Mouse (Mus musculus): ENCODE measurements around the gene Apon. TPM values are rescaled to one million over a fixed set of nuclear protein-coding genes. Genes with fewer than 3 reads are reported as not detected.

Gene Apon
- total and polyA plus RNA-seq, 2 experiments, result 227 to 456 TPM

GRCm38 (mm10) chr10:128230582-128230981 is 23.3 kb upstream of the Apon start:
- no peak overlapping the region for H3K4me3 ChIP-seq (ENCODE audit: insufficient read depth, low read depth, low read length)
- no peaks in the 10 kb centered on the region for H3K36me3 ChIP-seq (ENCODE audit: control insufficient read depth, insufficient read depth, low read length)
- no peak overlapping the region for H3K27ac ChIP-seq (replicated peaks; ENCODE audit: insufficient read depth, low read depth, low read length)
- 87% methylated on average over 12 of the region's 12 CpGs for WGBS
- no peak for DNase-seq (ENCODE audit: extremely low read depth, low read depth, low spot score)
- no peaks in the 10 kb centered on the region for H3K79me2 ChIP-seq (ENCODE audit: control insufficient read depth, insufficient read depth, low read length)
- TF ChIP-seq CTCF (IDR thresholded peaks at IDR 0.05; ENCODE audit: low read depth, low read length), result no peak
- no peak for TF ChIP-seq POLR2A (IDR thresholded peaks at IDR 0.05; ENCODE audit: extremely low read depth, insufficient read depth, low read length)
- H3K4me1 ChIP-seq (ENCODE audit: control insufficient read depth, insufficient read depth, low read length), result no peaks in the 10 kb centered on the region
- no peak overlapping the region for H3K9ac ChIP-seq (ENCODE audit: low read depth, low read length)
- H3K27me3 ChIP-seq (ENCODE audit: control insufficient read depth, insufficient read depth, low read length), result no peaks in the 10 kb centered on the region

- no peaks in the 10 kb centered on the region for H3K27me3 ChIP-seq (ENCODE audit: control insufficient read depth, insufficient read depth, low read length)
- no peaks in the 10 kb centered on the region for H3K4me1 ChIP-seq (ENCODE audit: control insufficient read depth, insufficient read depth, low read length)
- no peak for TF ChIP-seq CTCF (IDR thresholded peaks at IDR 0.05; ENCODE audit: low read depth, low read length)
- no peak for TF ChIP-seq POLR2A (IDR thresholded peaks at IDR 0.05; ENCODE audit: extremely low read depth, insufficient read depth, low read length)
- H3K4me3 ChIP-seq (ENCODE audit: insufficient read depth, low read depth, low read length), result no peak overlapping the region
- H3K9ac ChIP-seq (ENCODE audit: low read depth, low read length), result no peak overlapping the region
- H3K36me3 ChIP-seq (ENCODE audit: control insufficient read depth, insufficient read depth, low read length), result no peaks in the 10 kb centered on the region
- no peak overlapping the region for H3K27ac ChIP-seq (replicated peaks; ENCODE audit: insufficient read depth, low read depth, low read length)
- 11% methylated on average over 5 of the region's 5 CpGs for WGBS
- no peak for DNase-seq (ENCODE audit: extremely low read depth, low read depth, low spot score)
- H3K79me2 ChIP-seq (ENCODE audit: control insufficient read depth, insufficient read depth, low read length), result no peaks in the 10 kb centered on the region
Measured at GRCm38 (mm10) chr10:128231146-128231545, 22.8 kb upstream of the Apon start.

- Histone ChIP-seq H3K9ac (ENCODE audit: low read depth, low read length) (peak within 1 kb of the TSS; percentile 93), H3K4me1 (ENCODE audit: control insufficient read depth, insufficient read depth, low read length) (no peaks in the 10 kb centered on the region), H3K27me3 (ENCODE audit: control insufficient read depth, insufficient read depth, low read length) (no peaks in the 10 kb centered on the region), H3K27ac (replicated peaks; ENCODE audit: insufficient read depth, low read depth, low read length) (peak within 1 kb of the TSS; percentile 97), H3K79me2 (ENCODE audit: control insufficient read depth, insufficient read depth, low read length) (no peaks in the 10 kb centered on the region), H3K36me3 (ENCODE audit: control insufficient read depth, insufficient read depth, low read length) (no peaks in the 10 kb centered on the region), H3K4me3 (ENCODE audit: insufficient read depth, low read depth, low read length) (peak within 1 kb of the TSS; percentile 82)
- DNase-seq (ENCODE audit: extremely low read depth, low read depth, low spot score), result peak; percentile 74
- WGBS, result under 1% methylated on average over 58 of the region's 58 CpGs
- TF ChIP-seq CTCF (IDR thresholded peaks at IDR 0.05; ENCODE audit: low read depth, low read length), result no peak
- peak; percentile 68 for TF ChIP-seq POLR2A (IDR thresholded peaks at IDR 0.05; ENCODE audit: extremely low read depth, insufficient read depth, low read length)
Measured at GRCm38 (mm10) chr10:128231697-128232419, 22.0 kb upstream of the Apon start, which contains the start of gene Timeless. Timeless (plus strand) TSS chr10:128232065.

GRCm38 (mm10) chr10:128232420-128232985 is 21.4 kb upstream of the Apon start:
- Histone ChIP-seq H3K4me3 (ENCODE audit: insufficient read depth, low read depth, low read length) (peak overlapping the region; percentile 82), H3K4me1 (ENCODE audit: control insufficient read depth, insufficient read depth, low read length) (no peaks in the 10 kb centered on the region), H3K27ac (replicated peaks; ENCODE audit: insufficient read depth, low read depth, low read length) (peak overlapping the region; percentile 97), H3K9ac (ENCODE audit: low read depth, low read length) (peak overlapping the region; percentile 93), H3K36me3 (ENCODE audit: control insufficient read depth, insufficient read depth, low read length) (no peaks in the 10 kb centered on the region), H3K79me2 (ENCODE audit: control insufficient read depth, insufficient read depth, low read length) (no peaks in the 10 kb centered on the region), H3K27me3 (ENCODE audit: control insufficient read depth, insufficient read depth, low read length) (no peaks in the 10 kb centered on the region)
- no peak for TF ChIP-seq POLR2A (IDR thresholded peaks at IDR 0.05; ENCODE audit: extremely low read depth, insufficient read depth, low read length)
- peak; percentile 56 for TF ChIP-seq CTCF (IDR thresholded peaks at IDR 0.05; ENCODE audit: low read depth, low read length)
- WGBS, result under 1% methylated on average over 14 of the region's 14 CpGs
- peak; percentile 86 for DNase-seq (ENCODE audit: extremely low read depth, low read depth, low spot score)

- no peaks in the 10 kb centered on the region for H3K27me3 ChIP-seq (ENCODE audit: control insufficient read depth, insufficient read depth, low read length)
- H3K4me1 ChIP-seq (ENCODE audit: control insufficient read depth, insufficient read depth, low read length), result no peaks in the 10 kb centered on the region
- TF ChIP-seq POLR2A (IDR thresholded peaks at IDR 0.05; ENCODE audit: extremely low read depth, insufficient read depth, low read length) (no peak), CTCF (IDR thresholded peaks at IDR 0.05; ENCODE audit: low read depth, low read length) (no peak)
- H3K9ac ChIP-seq (ENCODE audit: low read depth, low read length), result no peak overlapping the region
- WGBS, result 74% methylated on average over 4 of the region's 4 CpGs
- H3K36me3 ChIP-seq (ENCODE audit: control insufficient read depth, insufficient read depth, low read length), result no peaks in the 10 kb centered on the region
- no peak overlapping the region for H3K4me3 ChIP-seq (ENCODE audit: insufficient read depth, low read depth, low read length)
- no peak overlapping the region for H3K27ac ChIP-seq (replicated peaks; ENCODE audit: insufficient read depth, low read depth, low read length)
- no peak for DNase-seq (ENCODE audit: extremely low read depth, low read depth, low spot score)
- no peaks in the 10 kb centered on the region for H3K79me2 ChIP-seq (ENCODE audit: control insufficient read depth, insufficient read depth, low read length)
Measured at GRCm38 (mm10) chr10:128236321-128236720, 17.6 kb upstream of the Apon start.
